Mouse (Mus musculus): ENCODE data around the gene Cib1. TPM values are rescaled to one million over a fixed set of nuclear protein-coding genes. Genes with fewer than 3 reads are reported as not detected.

The Cib1 gene
- polyA plus RNA-seq, 2 experiments = 43.1 to 94.2 TPM

GRCm38 (mm10) chr7:80261372-80261990, 28.9 kb upstream of the Cib1 start:
- peak overlapping the region; percentile 88 to 91 for H3K4me3 ChIP-seq (ENCODE audit: insufficient read depth in 1 of 2, low read depth in 2 of 2, low read length in 2 of 2)
- H3K9me3 ChIP-seq (ENCODE audit: control insufficient read depth, low read length) = no peaks in the 10 kb centered on the region
- H3K4me1 ChIP-seq (replicated peaks; ENCODE audit: control insufficient read depth in 2 of 2, insufficient read depth in 2 of 2, low read length in 1 of 2) = peaks cover 7 to 9% of the 10 kb centered on the region in 2 experiments
- H3K27ac ChIP-seq = peak overlapping the region; percentile 68
- H3K9ac ChIP-seq (replicated peaks) = peak overlapping the region; percentile 85
- WGBS (ENCODE audit: insufficient replicate concordance) = 1% methylated on average over 32 of the region's 32 CpGs
- H3K27me3 ChIP-seq (ENCODE audit: control insufficient read depth, insufficient read depth, low read length) = no peaks in the 10 kb centered on the region
- peak overlapping the region; percentile 87 for H3K4me2 ChIP-seq (ENCODE audit: low read depth)
- peaks cover 27% of the 10 kb centered on the region for H3K36me3 ChIP-seq (replicated peaks; ENCODE audit: control insufficient read depth, insufficient read depth, low read depth)
- peak; percentile 71 for ATAC-seq (ENCODE audit: insufficient read depth)
- no peak for TF ChIP-seq EP300 (IDR thresholded peaks at IDR 0.05; ENCODE audit: low read depth)
- DNase-seq (ENCODE audit: low read depth in 3 of 3, low spot score in 3 of 3) = peak in 1 of 3 experiments; percentile 40

- H3K27me3 ChIP-seq (ENCODE audit: control insufficient read depth, insufficient read depth, low read length) = no peaks in the 10 kb centered on the region
- H3K9ac ChIP-seq (replicated peaks) = peak within 1 kb of the TSS; percentile 85
- peak within 1 kb of the TSS; percentile 87 for H3K4me2 ChIP-seq (ENCODE audit: low read depth)
- ATAC-seq (ENCODE audit: insufficient read depth) (peak; percentile 86), DNase-seq (ENCODE audit: low read depth in 3 of 3, low spot score in 3 of 3) (peak; percentile 79 to 81 (median 79))
- TF ChIP-seq EP300 (IDR thresholded peaks at IDR 0.05; ENCODE audit: low read depth) (peak; percentile 23; the same call in 1 of the 2 replicates), CTCF (IDR thresholded peaks at IDR 0.05; ENCODE audit: low read depth) (peak; percentile 59)
- peaks cover 7 to 9% of the 10 kb centered on the region in 2 experiments for H3K4me1 ChIP-seq (replicated peaks; ENCODE audit: control insufficient read depth in 2 of 2, insufficient read depth in 2 of 2, low read length in 1 of 2)
- peak within 1 kb of the TSS; percentile 88 to 91 for H3K4me3 ChIP-seq (ENCODE audit: insufficient read depth in 1 of 2, low read depth in 2 of 2, low read length in 2 of 2)
- 25% methylated on average over 40 of the region's 40 CpGs for WGBS (ENCODE audit: insufficient replicate concordance)
- no peaks in the 10 kb centered on the region for H3K9me3 ChIP-seq (ENCODE audit: control insufficient read depth, low read length)
- peak within 1 kb of the TSS; percentile 68 for H3K27ac ChIP-seq
- peaks cover 24% of the 10 kb centered on the region for H3K36me3 ChIP-seq (replicated peaks; ENCODE audit: control insufficient read depth, insufficient read depth, low read depth)
Measured at GRCm38 (mm10) chr7:80260625-80261371, 28.2 kb upstream of the Cib1 start, which contains the start of gene Ngrn. Gene Ngrn (plus strand): TSS chr7:80261215.

GRCm38 (mm10) chr7:80257706-80258105, 25.1 kb upstream of the Cib1 start:
- WGBS (ENCODE audit: insufficient replicate concordance) = 49% methylated on average over 2 of the region's 2 CpGs
- Histone ChIP-seq H3K9ac (replicated peaks) (no peak overlapping the region), H3K4me3 (ENCODE audit: insufficient read depth in 1 of 2, low read depth in 2 of 2, low read length in 2 of 2) (no peak overlapping the region), H3K36me3 (replicated peaks; ENCODE audit: control insufficient read depth, insufficient read depth, low read depth) (no peaks in the 10 kb centered on the region), H3K27me3 (ENCODE audit: control insufficient read depth, insufficient read depth, low read length) (no peaks in the 10 kb centered on the region), H3K4me1 (replicated peaks; ENCODE audit: control insufficient read depth in 2 of 2, insufficient read depth in 2 of 2, low read length in 1 of 2) (peaks cover 12 to 15% of the 10 kb centered on the region in 2 experiments), H3K27ac (no peak overlapping the region), H3K4me2 (ENCODE audit: low read depth) (no peak overlapping the region), H3K9me3 (ENCODE audit: control insufficient read depth, low read length) (no peaks in the 10 kb centered on the region)
- ATAC-seq (ENCODE audit: insufficient read depth) = no peak
- no peak for TF ChIP-seq EP300 (IDR thresholded peaks at IDR 0.05; ENCODE audit: low read depth)
- TF ChIP-seq CTCF (IDR thresholded peaks at IDR 0.05; ENCODE audit: low read depth) = no peak
- DNase-seq (ENCODE audit: low read depth in 3 of 3, low spot score in 3 of 3) = no peak

- TF ChIP-seq EP300 (IDR thresholded peaks at IDR 0.05; ENCODE audit: low read depth) = no peak
- peak; percentile 39; the same call in 1 of the 2 replicates for TF ChIP-seq CTCF (IDR thresholded peaks at IDR 0.05; ENCODE audit: low read depth)
- no peaks in the 10 kb centered on the region for H3K27me3 ChIP-seq (ENCODE audit: control insufficient read depth, insufficient read depth, low read length)
Measured at GRCm38 (mm10) chr7:80255981-80256380, 23.4 kb upstream of the Cib1 start.

GRCm38 (mm10) chr7:80252886-80253285, 20.3 kb upstream of the Cib1 start:
- Histone ChIP-seq H3K27me3 (ENCODE audit: control insufficient read depth, insufficient read depth, low read length) (no peaks in the 10 kb centered on the region), H3K27ac (no peak overlapping the region), H3K4me2 (ENCODE audit: low read depth) (no peak overlapping the region), H3K4me1 (replicated peaks; ENCODE audit: control insufficient read depth in 2 of 2, insufficient read depth in 2 of 2, low read length in 1 of 2) (peaks cover 5 to 6% of the 10 kb centered on the region in 2 experiments; a peak in 2 of 4 replicates), H3K9me3 (ENCODE audit: control insufficient read depth, low read length) (no peaks in the 10 kb centered on the region), H3K36me3 (replicated peaks; ENCODE audit: control insufficient read depth, insufficient read depth, low read depth) (no peaks in the 10 kb centered on the region), H3K9ac (replicated peaks) (no peak overlapping the region), H3K4me3 (ENCODE audit: insufficient read depth in 1 of 2, low read depth in 2 of 2, low read length in 2 of 2) (no peak overlapping the region)
- no peak for TF ChIP-seq CTCF (IDR thresholded peaks at IDR 0.05; ENCODE audit: low read depth)
- TF ChIP-seq EP300 (IDR thresholded peaks at IDR 0.05; ENCODE audit: low read depth) = no peak
- ATAC-seq (ENCODE audit: insufficient read depth) (no peak), DNase-seq (ENCODE audit: low read depth in 3 of 3, low spot score in 3 of 3) (no peak)
- WGBS (ENCODE audit: insufficient replicate concordance) = 39% methylated on average over 11 of the region's 11 CpGs

More at GRCm38 (mm10) chr7:80255981-80256380, 23.4 kb upstream of the Cib1 start:
- Histone ChIP-seq H3K4me2 (ENCODE audit: low read depth) (no peak overlapping the region), H3K4me3 (ENCODE audit: insufficient read depth in 1 of 2, low read depth in 2 of 2, low read length in 2 of 2) (no peak overlapping the region), H3K27ac (no peak overlapping the region), H3K9me3 (ENCODE audit: control insufficient read depth, low read length) (no peaks in the 10 kb centered on the region), H3K9ac (replicated peaks) (no peak overlapping the region), H3K4me1 (replicated peaks; ENCODE audit: control insufficient read depth in 2 of 2, insufficient read depth in 2 of 2, low read length in 1 of 2) (peaks cover 5 to 9% of the 10 kb centered on the region in 2 experiments; a peak in 3 of 4 replicates), H3K36me3 (replicated peaks; ENCODE audit: control insufficient read depth, insufficient read depth, low read depth) (no peaks in the 10 kb centered on the region)
- WGBS (ENCODE audit: insufficient replicate concordance) = 50% methylated on average over 2 of the region's 2 CpGs
- DNase-seq (ENCODE audit: low read depth in 3 of 3, low spot score in 3 of 3) (no peak), ATAC-seq (ENCODE audit: insufficient read depth) (no peak)

Measured in liver, embryonic 14.5 days (tissue).